Mouse (Mus musculus) lung, postnatal 36 days (tissue): Measurements from ENCODE around the gene Ntm.

Experiments used
- DNase-seq: peaks from one replicate; pipeline ENCODE4 v3.0.0; 2022; ENCODE audit warnings: mixed read lengths

Gene Ntm

GRCm38 (mm10) chr9:29881614-29882013 is 81.3 kb downstream of the Ntm start:
- no peak for DNase-seq

- DNase-seq, result no peak
These were observed 85.4 kb downstream of the Ntm start for GRCm38 (mm10) chr9:29877583-29877982.

GRCm38 (mm10) chr9:29867746-29868145 is 95.2 kb downstream of the Ntm start:
- no peak for DNase-seq

- DNase-seq, result no peak
These were observed 96.1 kb downstream of the Ntm start for GRCm38 (mm10) chr9:29866824-29867223.

- DNase-seq, result no peak
These were observed 96.8 kb downstream of the Ntm start for GRCm38 (mm10) chr9:29866101-29866500.

GRCm38 (mm10) chr9:29865502-29865901 is 97.4 kb downstream of the Ntm start:
- no peak for DNase-seq

GRCm38 (mm10) chr9:29864886-29865285 is 98.1 kb downstream of the Ntm start:
- DNase-seq, result no peak

GRCm38 (mm10) chr9:29862408-29862807 is 100.5 kb downstream of the Ntm start:
- DNase-seq, result no peak

GRCm38 (mm10) chr9:29859256-29860048 is 103.5 kb downstream of the Ntm start:
- no peak for DNase-seq

- DNase-seq, result no peak
These were observed 114.0 kb downstream of the Ntm start for GRCm38 (mm10) chr9:29848735-29849455.

- DNase-seq, result no peak
These were observed 125.6 kb downstream of the Ntm start for GRCm38 (mm10) chr9:29837344-29837743.

- peak; percentile 5 for DNase-seq
These were observed 128.0 kb downstream of the Ntm start for GRCm38 (mm10) chr9:29834911-29835310.

- no peak for DNase-seq
These were observed 129.2 kb downstream of the Ntm start for GRCm38 (mm10) chr9:29833781-29834180.

GRCm38 (mm10) chr9:29827240-29827660 is 135.7 kb downstream of the Ntm start:
- DNase-seq, result no peak

GRCm38 (mm10) chr9:29825236-29825635 is 137.7 kb downstream of the Ntm start:
- no peak for DNase-seq

- DNase-seq, result no peak
These were observed 139.2 kb downstream of the Ntm start for GRCm38 (mm10) chr9:29823716-29824115.

GRCm38 (mm10) chr9:29812685-29813084 is 150.3 kb downstream of the Ntm start:
- no peak for DNase-seq

- DNase-seq, result no peak
These were observed 156.2 kb downstream of the Ntm start for GRCm38 (mm10) chr9:29806790-29807189.

GRCm38 (mm10) chr9:29804483-29804882 is 158.5 kb downstream of the Ntm start:
- DNase-seq, result no peak

GRCm38 (mm10) chr9:29803738-29804285 is 159.1 kb downstream of the Ntm start:
- no peak for DNase-seq

GRCm38 (mm10) chr9:29802990-29803737 is 159.8 kb downstream of the Ntm start:
- DNase-seq, result no peak

GRCm38 (mm10) chr9:29802071-29802705 is 160.8 kb downstream of the Ntm start:
- DNase-seq, result no peak

GRCm38 (mm10) chr9:29796281-29796680 is 166.7 kb downstream of the Ntm start:
- DNase-seq, result no peak
